In the genomic region with DNA sequence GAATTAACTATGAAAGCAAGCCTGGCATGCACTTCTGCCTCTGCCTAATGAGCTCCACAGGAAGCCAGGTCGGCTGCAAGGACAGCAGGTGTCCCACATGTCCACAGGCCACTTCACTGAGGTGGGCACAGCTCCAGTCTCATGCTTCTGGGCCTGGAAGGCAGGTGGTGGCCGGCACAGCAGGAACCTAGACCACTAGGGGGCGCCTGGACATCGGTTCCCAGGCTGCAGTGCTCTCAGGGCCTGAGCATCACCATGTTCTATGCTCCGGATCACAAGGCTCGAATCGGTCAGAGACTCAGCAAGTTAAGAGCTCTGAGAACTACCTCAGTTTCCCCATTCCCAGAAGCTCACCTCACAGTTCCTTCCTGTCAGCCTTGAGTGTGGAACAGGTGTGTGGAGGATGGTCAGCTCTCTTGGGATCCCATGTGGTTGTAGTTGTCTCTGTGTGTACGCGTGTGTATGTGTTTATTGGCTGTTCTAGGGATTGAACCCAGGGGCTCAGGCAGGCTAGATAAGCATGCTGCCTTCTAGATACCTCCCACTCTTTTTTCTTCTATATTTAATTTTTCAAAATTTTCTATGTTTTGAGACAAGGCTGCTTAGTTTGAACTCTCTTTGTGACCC, we compare ENCODE assay signal across 9 mouse cellular contexts.
DNase-seq lines count a peak whose midpoint lies in the region; ATAC-seq and TF ChIP-seq lines count a peak whose summit lies in the region.
"Had no signal": no experiment of that assay in that cellular context is flagged by ENCODE, and none has a peak within 500 bp of the region (broad histone marks: within the 10 kb centered on the region; RNA-seq: fewer than 3 reads in every experiment).

No protein-coding gene starts in this region.

- no peak for TF ChIP-seq POLR2A in CH12.LX (IDR thresholded peaks at IDR 0.05; ENCODE audit: low read depth, low read length)
- no peak for TF ChIP-seq POLR2A in brain, embryonic 14.5 days (IDR thresholded peaks at IDR 0.05; ENCODE audit: borderline replicate concordance, extremely low read depth, insufficient read depth, insufficient read length, poor library complexity, severe bottlenecking)

- no peak overlapping the region for H3K27ac ChIP-seq in CH12.LX (ENCODE audit: insufficient read depth, low read depth)
- no peak overlapping the region for H3K27ac ChIP-seq in forebrain, embryonic 10.5 days
- no peak overlapping the region for H3K27ac ChIP-seq in liver, embryonic 16.5 days (ENCODE audit: low read length)
- H3K27ac ChIP-seq in neural tube, embryonic 15.5 days (replicated peaks): no peak overlapping the region

- no peaks in the 10 kb centered on the region for H3K27me3 ChIP-seq in CH12.LX (replicated peaks)
- H3K27me3 ChIP-seq in forebrain, embryonic 10.5 days (ENCODE audit: poor library complexity, severe bottlenecking): no peaks in the 10 kb centered on the region
- no peaks in the 10 kb centered on the region for H3K27me3 ChIP-seq in liver, embryonic 16.5 days (ENCODE audit: control insufficient read depth, insufficient read depth, low read depth, low read length)
- H3K27me3 ChIP-seq in neural tube, embryonic 15.5 days (replicated peaks): no peaks in the 10 kb centered on the region

- WGBS in forebrain, embryonic 10.5 days: 41% methylated on average over 9 of the region's 9 CpGs
- 30% methylated on average over 9 of the region's 9 CpGs for WGBS in liver, embryonic 16.5 days (ENCODE audit: insufficient replicate concordance)
- WGBS in neural tube, embryonic 15.5 days: 30% methylated on average over 9 of the region's 9 CpGs

- H3K79me2 ChIP-seq in CH12.LX (replicated peaks; ENCODE audit: control insufficient read depth, extremely low read depth, insufficient read depth, poor library complexity, severe bottlenecking): no peaks in the 10 kb centered on the region

- peak; percentile 85 for TF ChIP-seq RAD21 in CH12.LX (IDR thresholded peaks at IDR 0.05; ENCODE audit: low read depth, low read length)

- no peaks in the 10 kb centered on the region for H3K9me3 ChIP-seq in CH12.LX (replicated peaks; ENCODE audit: low read length)
- no peaks in the 10 kb centered on the region for H3K9me3 ChIP-seq in forebrain, embryonic 10.5 days
- no peaks in the 10 kb centered on the region for H3K9me3 ChIP-seq in liver, embryonic 16.5 days (replicated peaks; ENCODE audit: control insufficient read depth, low read length)
- H3K9me3 ChIP-seq in neural tube, embryonic 15.5 days (replicated peaks): no peaks in the 10 kb centered on the region

- dilution Hi-C loops in CH12.LX (cut with MboI; ENCODE audit: extremely low pct_ligation_motif_present, extremely low pct_unique_long_range_greater_than_20kb, low sequenced_read_pairs): no loop called here

- H3K4me2 ChIP-seq in CH12.LX (ENCODE audit: insufficient read depth, low read depth, poor library complexity, severe bottlenecking): peak overlapping the region; percentile 59
- no peak overlapping the region for H3K4me2 ChIP-seq in liver, embryonic 16.5 days (ENCODE audit: low read depth, low read length)
- H3K4me2 ChIP-seq in neural tube, embryonic 15.5 days: no peak overlapping the region

- H3K36me3 ChIP-seq in CH12.LX (replicated peaks in 1 of 2; ENCODE audit: control insufficient read depth in 1 of 2, insufficient read depth in 1 of 2, low read length in 1 of 2): no peaks in the 10 kb centered on the region
- H3K36me3 ChIP-seq in forebrain, embryonic 10.5 days (replicated peaks): no peaks in the 10 kb centered on the region
- H3K36me3 ChIP-seq in liver, embryonic 16.5 days (ENCODE audit: control insufficient read depth, insufficient read depth): no peaks in the 10 kb centered on the region
- no peaks in the 10 kb centered on the region for H3K36me3 ChIP-seq in neural tube, embryonic 15.5 days

- ATAC-seq in liver, embryonic 16.5 days (ENCODE audit: low read depth): 0 out of 2 replicates have a peak, but pooled peaks have one; percentile 21
- peak; percentile 84 for ATAC-seq in neural tube, embryonic 15.5 days (ENCODE audit: low FRiP score)

- TF ChIP-seq CTCF in CH12.LX (conservative IDR thresholded peaks at IDR 0.05 in 1 of 2, IDR thresholded peaks at IDR 0.05 in 1 of 2; ENCODE audit: low read depth in 2 of 2, low read length in 2 of 2): peak; percentile 55 to 89
- TF ChIP-seq CTCF in brain, embryonic 14.5 days (IDR thresholded peaks at IDR 0.05; ENCODE audit: borderline replicate concordance, extremely low read depth, insufficient read depth, insufficient read length): peak; percentile 88

- H3K4me1 ChIP-seq in CH12.LX (ENCODE audit: control insufficient read depth in 1 of 2, insufficient read depth in 2 of 2): no peaks in the 10 kb centered on the region
- H3K4me1 ChIP-seq in forebrain, embryonic 10.5 days: peaks cover 35% of the 10 kb centered on the region
- no peaks in the 10 kb centered on the region for H3K4me1 ChIP-seq in liver, embryonic 16.5 days (ENCODE audit: control insufficient read depth, low read depth, low read length)
- H3K4me1 ChIP-seq in neural tube, embryonic 15.5 days: no peaks in the 10 kb centered on the region

- intact Hi-C loops in heart, postnatal 10 days (cut with DNase I): loop anchor here (1.0 to 2.0 kb wide), 2 partner anchors 630 to 646 kb away; no protein-coding TSS in a partner anchor

- H3K4me3 ChIP-seq in CH12.LX (replicated peaks in 1 of 3; ENCODE audit: low read depth in 2 of 3, low read length in 2 of 3, poor library complexity in 1 of 3): no peak overlapping the region
- no peak overlapping the region for H3K4me3 ChIP-seq in forebrain, embryonic 10.5 days
- no peak overlapping the region for H3K4me3 ChIP-seq in liver, embryonic 16.5 days (ENCODE audit: low read depth, low read length)
- no peak overlapping the region for H3K4me3 ChIP-seq in neural tube, embryonic 15.5 days (replicated peaks)
- H3K4me3 ChIP-seq: erythroblast, embryonic 14.5 days had no signal

- DNase-seq in CH12.LX (ENCODE audit: extremely low read depth): peak; percentile 73
- DNase-seq in brain, embryonic 14.5 days (ENCODE audit: low read depth): peak; percentile 89
- DNase-seq in forebrain, embryonic 10.5 days (ENCODE audit: extremely low spot score, low spot score): peak; percentile 78
- DNase-seq in heart, postnatal 10 days: peak; percentile 73 to 83
- DNase-seq in kidney, postnatal 36 days: peak; percentile 58 to 91
- DNase-seq in testis, postnatal 14 days (ENCODE audit: low spot score): peak; percentile 77

- TF ChIP-seq EP300 in CH12.LX (IDR thresholded peaks at IDR 0.05; ENCODE audit: low read length): no peak

- in situ Hi-C loops in CH12.LX (cut with MboI; ENCODE audit: low pct_ligation_motif_present, low pct_unique_long_range_greater_than_20kb, low sequenced_read_pairs): no loop called here

- no peak overlapping the region for H3K9ac ChIP-seq in CH12.LX (ENCODE audit: insufficient read depth, low read depth)
- no peak overlapping the region for H3K9ac ChIP-seq in liver, embryonic 16.5 days (ENCODE audit: low read depth, low read length)
- no peak overlapping the region for H3K9ac ChIP-seq in neural tube, embryonic 15.5 days (replicated peaks)

TF ChIP-seq in CH12.LX, 34 proteins besides CTCF, POLR2A, EP300 and RAD21:
- TF ChIP-seq SMC3 (IDR thresholded peaks at IDR 0.05; ENCODE audit: low read depth, low read length) (peak; percentile 91), HCFC1 (IDR thresholded peaks at IDR 0.05; ENCODE audit: low read depth, low read length) (no peak), ZC3H11A (IDR thresholded peaks at IDR 0.05; ENCODE audit: low read depth, low read length) (peak; percentile 30), IRF4 (IDR thresholded peaks at IDR 0.05; ENCODE audit: low read depth, low read length) (0 out of 2 replicates have a peak, but pooled peaks have one; percentile 42), BHLHE40 (IDR thresholded peaks at IDR 0.05; ENCODE audit: low read depth, low read length) (no peak)
